Mouse (Mus musculus): ENCODE measurements around the gene Enpp3. TPM values are rescaled to one million over a fixed set of nuclear protein-coding genes. Genes with fewer than 3 reads are reported as not detected.
A peak's percentile ranks its signal among the peaks of the same experiment; 100 is the strongest.

Enpp3 gene
- total and polyA plus RNA-seq, 2 experiments, result 12.4 to 39.7 TPM

DNA sequence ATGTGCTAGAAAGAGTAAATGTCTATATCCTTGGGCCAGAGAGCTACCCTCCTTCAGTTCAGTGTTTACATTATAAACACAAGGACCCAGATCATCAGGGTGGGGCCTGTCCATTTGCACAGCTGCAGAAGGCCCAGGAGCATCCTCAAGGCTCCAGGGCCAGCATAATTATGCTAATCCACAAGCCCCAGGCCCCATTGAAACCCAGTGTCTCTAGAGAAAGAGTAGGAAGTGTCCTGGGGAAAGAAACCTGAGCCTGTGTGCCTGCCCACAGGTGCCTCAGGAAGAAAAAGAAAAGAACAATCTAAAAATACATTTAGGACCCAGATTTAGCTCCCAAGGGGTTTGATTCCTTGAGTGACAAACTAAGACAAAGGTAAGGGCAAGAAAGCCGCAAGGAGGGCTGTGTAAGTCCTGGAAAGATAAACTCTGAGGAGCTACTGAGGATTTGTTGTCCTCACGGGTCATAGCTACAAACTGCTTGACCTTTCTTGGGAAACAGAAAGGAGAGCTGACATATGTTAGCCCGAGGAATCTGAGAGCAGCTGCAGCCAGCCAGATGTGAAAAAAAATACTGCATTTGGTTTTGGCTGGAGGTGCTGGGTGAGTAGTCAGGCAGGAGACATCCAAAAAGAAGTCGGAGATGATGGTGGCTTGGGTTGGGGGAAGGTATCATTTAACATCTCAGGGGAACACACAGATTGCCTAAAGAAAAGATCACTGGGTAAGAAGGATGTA, 7.8 kb downstream of the Enpp3 start:
- 36% methylated on average over 4 of the region's 4 CpGs for WGBS
- TF ChIP-seq CTCF (IDR thresholded peaks at IDR 0.05; ENCODE audit: low read depth, low read length), result no peak
- no peak for TF ChIP-seq POLR2A (IDR thresholded peaks at IDR 0.05; ENCODE audit: extremely low read depth, insufficient read depth, low read length)
- H3K27ac ChIP-seq (replicated peaks; ENCODE audit: insufficient read depth, low read depth, low read length), result 0 out of 2 replicates have a peak overlapping the region, but pooled peaks have one; percentile 6

DNA sequence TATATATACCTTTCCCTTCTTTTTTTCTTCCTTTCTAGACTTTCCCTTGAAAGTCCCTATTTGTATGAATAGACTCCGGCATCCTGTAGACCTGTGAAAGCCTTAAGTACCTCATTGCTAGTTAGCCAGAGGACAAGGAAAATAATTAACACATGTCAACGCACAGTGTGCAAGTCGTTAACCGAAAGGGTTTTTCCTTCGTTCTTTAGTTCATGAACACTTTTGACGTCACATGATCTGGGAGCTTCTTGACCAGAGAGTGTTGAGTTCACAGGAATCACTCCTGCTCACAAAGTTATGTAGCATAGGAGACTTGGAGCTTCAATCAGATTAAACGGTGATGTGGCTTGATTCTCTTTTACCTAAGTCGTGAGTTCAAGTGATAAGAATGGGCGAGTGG, 10.3 kb downstream of the Enpp3 start:
- no peak overlapping the region for H3K4me3 ChIP-seq (ENCODE audit: insufficient read depth, low read depth, low read length)
- H3K9ac ChIP-seq (ENCODE audit: low read depth, low read length), result no peak overlapping the region
- DNase-seq (ENCODE audit: extremely low read depth, low read depth, low spot score), result peak; percentile 67
- no peaks in the 10 kb centered on the region for H3K27me3 ChIP-seq (ENCODE audit: control insufficient read depth, insufficient read depth, low read length)
- H3K27ac ChIP-seq (replicated peaks; ENCODE audit: insufficient read depth, low read depth, low read length), result peak overlapping the region; percentile 69
- peaks cover 5% of the 10 kb centered on the region; the same call in 1 of the 2 replicates for H3K79me2 ChIP-seq (ENCODE audit: control insufficient read depth, insufficient read depth, low read length)
- H3K36me3 ChIP-seq (ENCODE audit: control insufficient read depth, insufficient read depth, low read length), result peaks cover 9% of the 10 kb centered on the region; the same call in 1 of the 2 replicates
- WGBS, result 64% methylated on average over 9 of the region's 9 CpGs
- H3K4me1 ChIP-seq (ENCODE audit: control insufficient read depth, insufficient read depth, low read length), result peaks cover 30% of the 10 kb centered on the region
- TF ChIP-seq CTCF (IDR thresholded peaks at IDR 0.05; ENCODE audit: low read depth, low read length) (no peak), POLR2A (IDR thresholded peaks at IDR 0.05; ENCODE audit: extremely low read depth, insufficient read depth, low read length) (no peak)

More for the DNA sequence above, 7.8 kb downstream of the Enpp3 start:
- Histone ChIP-seq H3K9ac (ENCODE audit: low read depth, low read length) (peak overlapping the region; percentile 21; the same call in 1 of the 2 replicates), H3K4me3 (ENCODE audit: insufficient read depth, low read depth, low read length) (no peak overlapping the region), H3K27me3 (ENCODE audit: control insufficient read depth, insufficient read depth, low read length) (no peaks in the 10 kb centered on the region), H3K36me3 (ENCODE audit: control insufficient read depth, insufficient read depth, low read length) (peaks cover 6% of the 10 kb centered on the region), H3K4me1 (ENCODE audit: control insufficient read depth, insufficient read depth, low read length) (peaks cover 33% of the 10 kb centered on the region), H3K79me2 (ENCODE audit: control insufficient read depth, insufficient read depth, low read length) (peaks cover 9% of the 10 kb centered on the region; the same call in 1 of the 2 replicates)
- DNase-seq (ENCODE audit: extremely low read depth, low read depth, low spot score), result peak; percentile 33

DNA sequence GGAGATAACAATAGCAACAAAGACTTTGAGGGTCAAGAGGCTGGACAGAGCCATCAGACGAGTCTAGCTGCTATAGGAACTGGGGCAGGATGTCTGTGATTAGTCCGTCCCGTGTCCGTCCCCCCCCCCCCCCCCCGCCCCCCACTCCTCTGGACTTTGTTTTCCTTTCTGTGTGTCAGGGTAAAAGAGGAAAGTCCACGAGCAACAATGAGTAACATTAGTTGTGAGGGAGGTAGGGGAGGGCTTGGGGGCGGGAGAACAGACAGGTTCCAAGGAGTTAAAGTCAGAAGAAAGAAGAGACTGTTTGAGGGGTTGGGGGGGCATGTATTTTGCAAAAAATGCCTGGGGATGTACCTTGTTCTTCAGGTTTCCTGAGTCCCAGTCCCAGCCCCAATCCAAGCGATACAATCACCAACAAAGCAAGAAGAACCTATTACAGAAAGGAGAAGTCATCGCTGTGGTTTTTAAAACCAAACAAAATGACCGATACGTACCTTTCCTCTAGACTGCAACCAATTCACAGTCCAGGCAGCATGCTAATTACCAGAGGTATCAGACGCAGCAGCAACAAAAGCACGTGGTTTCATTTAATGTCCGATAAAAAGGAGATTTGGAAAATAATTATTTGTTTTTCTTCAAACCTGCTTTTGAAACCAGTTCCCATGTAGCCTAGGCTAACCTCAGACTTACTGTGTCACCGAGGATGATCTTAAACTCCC, 11.1 kb downstream of the Enpp3 start:
- H3K4me1 ChIP-seq (ENCODE audit: control insufficient read depth, insufficient read depth, low read length), result peaks cover 28% of the 10 kb centered on the region
- DNase-seq (ENCODE audit: extremely low read depth, low read depth, low spot score), result peak; percentile 58
- WGBS, result 37% methylated on average over 14 of the region's 15 CpGs

DNA sequence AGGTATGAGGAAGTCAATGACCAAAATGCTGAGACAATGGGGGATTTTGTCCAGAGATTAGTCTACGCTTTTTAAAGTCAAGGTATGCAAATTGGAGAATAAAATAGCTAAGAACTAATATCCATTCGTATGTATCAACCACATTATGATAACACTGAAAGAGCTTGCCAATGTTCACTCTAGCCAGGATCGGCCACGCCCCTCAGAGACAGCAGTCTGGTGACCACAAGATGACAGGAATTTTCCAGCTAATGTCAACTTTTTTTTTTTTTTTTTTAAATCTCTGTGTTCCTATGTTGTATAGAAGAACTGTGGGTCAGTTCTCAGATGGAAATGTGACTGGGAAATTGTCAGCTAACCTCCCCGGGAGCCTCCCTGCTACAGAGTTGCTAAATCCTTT, 12.2 kb downstream of the Enpp3 start:
- 67% methylated on average over 5 of the region's 5 CpGs for WGBS
- no peak for TF ChIP-seq CTCF (IDR thresholded peaks at IDR 0.05; ENCODE audit: low read depth, low read length)
- TF ChIP-seq POLR2A (IDR thresholded peaks at IDR 0.05; ENCODE audit: extremely low read depth, insufficient read depth, low read length), result no peak
- Histone ChIP-seq H3K9ac (ENCODE audit: low read depth, low read length) (no peak overlapping the region), H3K36me3 (ENCODE audit: control insufficient read depth, insufficient read depth, low read length) (peaks cover 19% of the 10 kb centered on the region), H3K79me2 (ENCODE audit: control insufficient read depth, insufficient read depth, low read length) (peaks cover 5% of the 10 kb centered on the region; the same call in 1 of the 2 replicates), H3K27ac (replicated peaks; ENCODE audit: insufficient read depth, low read depth, low read length) (no peak overlapping the region), H3K4me1 (ENCODE audit: control insufficient read depth, insufficient read depth, low read length) (peaks cover 25% of the 10 kb centered on the region), H3K4me3 (ENCODE audit: insufficient read depth, low read depth, low read length) (no peak overlapping the region), H3K27me3 (ENCODE audit: control insufficient read depth, insufficient read depth, low read length) (no peaks in the 10 kb centered on the region)
- DNase-seq (ENCODE audit: extremely low read depth, low read depth, low spot score), result peak; percentile 41

More for the DNA sequence above, 11.1 kb downstream of the Enpp3 start:
- TF ChIP-seq POLR2A (IDR thresholded peaks at IDR 0.05; ENCODE audit: extremely low read depth, insufficient read depth, low read length), result no peak
- no peak for TF ChIP-seq CTCF (IDR thresholded peaks at IDR 0.05; ENCODE audit: low read depth, low read length)
- Histone ChIP-seq H3K27me3 (ENCODE audit: control insufficient read depth, insufficient read depth, low read length) (no peaks in the 10 kb centered on the region), H3K9ac (ENCODE audit: low read depth, low read length) (no peak overlapping the region), H3K4me3 (ENCODE audit: insufficient read depth, low read depth, low read length) (no peak overlapping the region), H3K36me3 (ENCODE audit: control insufficient read depth, insufficient read depth, low read length) (peaks cover 9% of the 10 kb centered on the region; the same call in 1 of the 2 replicates), H3K79me2 (ENCODE audit: control insufficient read depth, insufficient read depth, low read length) (peaks cover 5% of the 10 kb centered on the region; the same call in 1 of the 2 replicates), H3K27ac (replicated peaks; ENCODE audit: insufficient read depth, low read depth, low read length) (peak overlapping the region; percentile 31)

DNA sequence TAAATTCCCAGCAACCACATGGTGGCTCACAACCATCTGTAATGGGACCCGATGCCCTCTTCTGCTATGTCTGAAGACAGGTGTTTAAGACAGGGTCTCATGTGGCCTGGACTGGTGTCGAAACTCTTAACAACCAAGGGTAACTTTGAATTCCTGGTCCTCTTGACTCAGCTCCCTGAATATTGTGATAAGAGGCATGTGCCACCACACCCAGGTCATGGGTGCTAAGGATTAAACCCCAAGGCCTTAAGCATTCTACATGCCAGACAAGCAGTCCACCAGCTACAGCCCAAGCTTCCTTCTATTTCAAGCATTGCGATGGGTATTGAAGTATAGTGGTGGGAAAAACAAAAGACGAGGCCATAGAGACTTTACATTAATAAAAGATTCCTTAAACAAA, 14.5 kb downstream of the Enpp3 start:
- Histone ChIP-seq H3K36me3 (ENCODE audit: control insufficient read depth, insufficient read depth, low read length) (peaks cover 33% of the 10 kb centered on the region), H3K79me2 (ENCODE audit: control insufficient read depth, insufficient read depth, low read length) (no peaks in the 10 kb centered on the region; the same call in 1 of the 2 replicates), H3K27me3 (ENCODE audit: control insufficient read depth, insufficient read depth, low read length) (no peaks in the 10 kb centered on the region), H3K27ac (replicated peaks; ENCODE audit: insufficient read depth, low read depth, low read length) (no peak overlapping the region), H3K9ac (ENCODE audit: low read depth, low read length) (no peak overlapping the region), H3K4me3 (ENCODE audit: insufficient read depth, low read depth, low read length) (no peak overlapping the region), H3K4me1 (ENCODE audit: control insufficient read depth, insufficient read depth, low read length) (peaks cover 13% of the 10 kb centered on the region; the same call in 1 of the 2 replicates)
- TF ChIP-seq POLR2A (IDR thresholded peaks at IDR 0.05; ENCODE audit: extremely low read depth, insufficient read depth, low read length) (no peak), CTCF (IDR thresholded peaks at IDR 0.05; ENCODE audit: low read depth, low read length) (no peak)
- 94% methylated on average over 4 of the region's 4 CpGs for WGBS
- no peak for DNase-seq (ENCODE audit: extremely low read depth, low read depth, low spot score)
